Mouse (Mus musculus) kidney, postnatal 0 days (tissue): ENCODE data around the gene Nudt14. TPM values are rescaled to one million over a fixed set of nuclear protein-coding genes. Genes with fewer than 3 reads are reported as not detected.

Experiments used
- ATAC-seq: fragments of 200-750 bp; cut with Nextera tagmentation; replicated peaks from 2 replicates; pipeline ENCODE4 v1.8.0; 2017; ENCODE audit warnings: low read depth, moderate number of reproducible peaks, moderate TSS enrichment, moderate library complexity; ENCODE audit not compliant: low FRiP score
- DNase-seq: peaks from one replicate; pipeline ENCODE4 v3.0.0-alpha.2; 2016; ENCODE audit warnings: low spot score
- H3K27ac ChIP-seq: fragments of 300-500 bp; sonication (generic); 2 replicates; pipeline ENCODE4 v1.5.1; 2014; ENCODE audit warnings: mild to moderate bottlenecking
- H3K27me3 ChIP-seq: fragments of 300-500 bp; sonication (generic); 2 replicates; pipeline ENCODE4 v1.6.1; 2014; ENCODE audit warnings: low read length, mixed read lengths; ENCODE audit not compliant: insufficient read depth
- H3K36me3 ChIP-seq: fragments of 300-500 bp; sonication (generic); 2 replicates; pipeline ENCODE4 v1.6.1; 2014; ENCODE audit warnings: low read length, mixed read lengths; ENCODE audit not compliant: insufficient read depth
- H3K4me1 ChIP-seq: fragments of 300-500 bp; sonication (generic); replicated peaks from 2 replicates; pipeline ENCODE4 v1.6.1; 2014; ENCODE audit warnings: antibody characterized with exemption, low read length, mixed read lengths; ENCODE audit not compliant: insufficient read depth
- H3K4me2 ChIP-seq: fragments of 300-500 bp; sonication (generic); 2 replicates; pipeline ENCODE4 v1.6.1; 2014; ENCODE audit warnings: mild to moderate bottlenecking, low read length, moderate library complexity, mixed read lengths
- H3K4me3 ChIP-seq: fragments of 300-500 bp; sonication (generic); replicated peaks from 2 replicates; pipeline ENCODE4 v1.5.1; 2014; ENCODE audit warnings: low read depth, low read length
- H3K9ac ChIP-seq: fragments of 300-500 bp; sonication (generic); 2 replicates; pipeline ENCODE4 v1.6.1; 2014; ENCODE audit warnings: low read depth, low read length
- H3K9me3 ChIP-seq: fragments of 300-500 bp; sonication (generic); replicated peaks from 2 replicates; pipeline ENCODE4 v1.6.1; 2016; ENCODE audit warnings: low read length, inconsistent platforms, mixed read lengths
- CTCF ChIP-seq: IDR thresholded peaks from 2 replicates; pipeline ENCODE4 v1.5.1; 2016; ENCODE audit warnings: antibody characterized with exemption, low read depth, mild to moderate bottlenecking, moderate library complexity
- WGBS: fragments of 180-500 bp; shearing (Covaris S2); extraction: QIAGEN DNeasy Blood & Tissue Kit; methylation state at CpG from one replicate; pipeline ENCODE4 v1.1.7; 2014; 5-methylcytosine and 5-hydroxymethylcytosine counted together
- polyA plus RNA-seq: library from polyadenylated mRNA; unstranded; fragments of >200 nt; fragmentation: Nextera tagmentation; extraction: Ambion mirVana; gene quantifications from 2 replicates; pipeline ENCODE4 v1.2.1, GENCODE M21; 2015

Gene Nudt14
- polyA plus RNA-seq, 1 experiment from 2014 or later: 99.2 TPM

DNA sequence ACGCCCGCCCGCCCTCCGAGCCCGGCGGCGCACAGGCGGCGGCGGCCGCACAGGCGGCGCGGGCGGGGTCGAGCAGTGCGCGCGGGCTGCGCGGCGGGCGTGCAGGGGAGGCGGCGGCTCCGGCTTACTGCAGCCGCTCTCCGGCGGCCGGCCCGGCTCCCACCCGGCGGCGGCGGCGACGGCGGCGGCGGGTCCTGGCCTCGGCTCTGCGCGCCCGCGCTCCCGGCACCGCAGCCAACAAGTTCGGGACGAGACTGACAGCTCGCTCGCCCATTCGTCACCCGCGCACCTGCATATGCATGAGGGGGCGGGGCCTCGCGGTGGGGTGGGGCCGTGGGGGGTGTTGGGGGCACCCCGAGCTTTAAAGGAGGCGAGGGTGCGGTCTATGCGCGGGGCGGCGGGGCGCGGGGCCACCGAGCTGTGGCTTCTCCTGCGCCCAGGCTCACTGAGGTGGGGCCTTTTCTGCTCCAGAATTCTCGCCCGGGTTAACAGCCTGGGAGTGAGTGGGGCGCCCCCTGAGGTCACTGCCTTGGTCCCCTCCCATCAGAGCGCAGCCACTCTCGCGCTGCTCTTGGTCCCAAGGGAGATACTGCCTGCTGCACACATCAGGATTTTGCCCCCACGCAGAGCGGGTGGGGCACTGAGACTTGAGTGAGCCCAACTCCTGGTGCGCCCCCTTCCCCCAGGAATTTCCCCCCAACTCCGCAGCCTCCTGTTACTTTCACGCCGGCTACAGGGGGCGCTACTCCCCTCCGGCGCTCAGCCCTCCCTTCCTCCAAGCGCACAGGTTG lies 12.2 kb downstream of the Nudt14 start, which contains the start of gene Jag2:
Gene Jag2 (minus strand): TSS at position 215 of the 791 bp plus-strand sequence.
- Histone ChIP-seq H3K27me3 (peaks cover 12% of the 10 kb centered on the region), H3K27ac (peak within 1 kb of the TSS; percentile 25; the same call in 1 of the 2 replicates), H3K36me3 (no peaks in the 10 kb centered on the region)

DNA sequence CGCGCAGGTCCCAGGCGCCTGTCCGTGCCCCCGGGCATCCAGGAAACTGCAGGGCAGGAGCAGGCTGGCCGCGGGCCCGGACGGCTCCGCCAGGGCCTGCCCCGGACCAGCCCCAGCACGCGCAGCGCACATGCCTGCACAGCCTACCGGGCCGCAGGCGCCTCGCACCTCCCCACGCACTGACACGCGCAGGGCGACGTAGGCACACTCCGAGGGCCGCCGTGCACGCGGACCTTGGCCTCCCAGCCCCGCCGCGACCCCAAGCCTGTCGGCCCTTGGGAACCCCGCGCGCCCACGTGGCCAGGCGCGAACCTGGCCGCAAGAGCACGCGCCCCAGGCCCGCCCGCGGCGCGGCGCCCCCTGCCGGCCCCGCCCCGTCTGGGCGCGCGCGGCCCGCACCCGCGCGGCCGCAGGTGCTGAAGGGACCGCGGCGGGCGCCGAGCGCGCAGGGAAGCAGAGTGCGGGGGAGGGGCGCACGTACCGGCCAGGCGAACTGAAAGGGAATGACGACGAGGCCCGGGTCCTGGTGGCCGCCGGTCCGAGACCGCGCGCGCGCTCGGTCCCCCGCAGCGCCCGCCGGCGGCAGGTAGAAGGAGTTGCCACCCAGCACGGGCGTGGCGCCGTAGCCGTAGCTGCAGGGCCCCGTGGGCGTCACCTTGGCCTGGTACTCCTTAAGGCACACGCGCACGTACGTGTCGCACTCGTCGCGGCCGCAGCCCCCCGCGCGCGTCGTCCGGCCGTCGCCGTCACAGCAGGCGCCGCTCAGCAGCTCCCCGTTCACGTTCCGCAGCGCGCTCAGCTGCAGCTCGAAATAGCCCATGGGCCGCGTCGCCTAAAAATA lies 13.3 kb downstream of the Nudt14 start:
- H3K4me2 ChIP-seq: peak overlapping the region; percentile 89
- no peaks in the 10 kb centered on the region for H3K36me3 ChIP-seq
- peak overlapping the region; percentile 46; the same call in 1 of the 2 replicates for H3K9ac ChIP-seq
- H3K27me3 ChIP-seq: peaks cover 12% of the 10 kb centered on the region
- ATAC-seq (peak; percentile 50; the same call in 1 of the 2 replicates), DNase-seq (no peak)
- H3K4me1 ChIP-seq: peaks cover 13% of the 10 kb centered on the region
- H3K9me3 ChIP-seq: no peaks in the 10 kb centered on the region
- H3K4me3 ChIP-seq: peak overlapping the region; percentile 48
- TF ChIP-seq CTCF: no peak
- 1% methylated on average over 100 of the region's 124 CpGs for WGBS
- H3K27ac ChIP-seq: peak overlapping the region; percentile 25; the same call in 1 of the 2 replicates

More for the DNA sequence above, 12.2 kb downstream of the Nudt14 start, which contains the start of gene Jag2:
- ATAC-seq: peak; percentile 30
- H3K4me1 ChIP-seq: peaks cover 13% of the 10 kb centered on the region
- no peaks in the 10 kb centered on the region for H3K9me3 ChIP-seq
- 1% methylated on average over 52 of the region's 85 CpGs for WGBS
- TF ChIP-seq CTCF: peak; percentile 51
- H3K9ac ChIP-seq: peak within 1 kb of the TSS; percentile 46; the same call in 1 of the 2 replicates
- H3K4me3 ChIP-seq: peak within 1 kb of the TSS; percentile 48
- peak within 1 kb of the TSS; percentile 89 for H3K4me2 ChIP-seq
- peak; percentile 43 for DNase-seq

GRCm38 (mm10) chr12:112927265-112927664 lies 14.7 kb downstream of the Nudt14 start:
- no peak overlapping the region for H3K9ac ChIP-seq
- DNase-seq (no peak), ATAC-seq (no peak)
- H3K4me3 ChIP-seq: no peak overlapping the region
- peaks cover 11% of the 10 kb centered on the region for H3K4me1 ChIP-seq
- H3K27me3 ChIP-seq: peaks cover 12% of the 10 kb centered on the region
- H3K4me2 ChIP-seq: no peak overlapping the region
- H3K27ac ChIP-seq: no peak overlapping the region
- no peaks in the 10 kb centered on the region for H3K36me3 ChIP-seq
- no peaks in the 10 kb centered on the region for H3K9me3 ChIP-seq
- no peak for TF ChIP-seq CTCF
- WGBS: 47% methylated on average over 14 of the region's 14 CpGs

DNA sequence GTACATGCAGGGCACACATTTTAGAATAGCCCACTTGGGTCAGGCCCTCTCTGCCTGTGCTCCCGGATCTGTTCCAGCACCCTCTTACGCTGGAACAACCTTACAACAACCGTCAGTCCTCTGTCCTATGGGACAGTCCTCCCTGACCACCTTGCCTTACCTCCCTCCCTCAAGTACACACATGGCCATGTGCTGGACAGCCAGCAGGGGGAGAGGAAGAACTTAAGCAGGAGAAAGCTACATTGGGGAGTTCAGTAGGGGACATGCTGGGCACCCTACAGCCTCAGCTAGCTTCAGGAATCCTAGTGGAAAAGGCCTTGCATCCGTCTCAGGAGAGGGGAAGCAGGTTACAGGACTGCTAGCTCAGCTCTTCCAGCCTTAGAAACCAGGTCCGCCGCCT lies 16.0 kb downstream of the Nudt14 start:
- Histone ChIP-seq H3K9ac (no peak overlapping the region), H3K27me3 (peaks cover 12% of the 10 kb centered on the region), H3K4me2 (no peak overlapping the region), H3K4me3 (no peak overlapping the region), H3K9me3 (no peaks in the 10 kb centered on the region), H3K27ac (no peak overlapping the region), H3K4me1 (peaks cover 9% of the 10 kb centered on the region; the same call in 1 of the 2 replicates), H3K36me3 (no peaks in the 10 kb centered on the region)
- peak; percentile 49; the same call in 1 of the 2 replicates for TF ChIP-seq CTCF
- DNase-seq: no peak
- no peak for ATAC-seq
- 84% methylated on average over 6 of the region's 6 CpGs for WGBS

- H3K4me2 ChIP-seq: no peak overlapping the region
- DNase-seq (no peak), ATAC-seq (no peak)
- no peak overlapping the region for H3K9ac ChIP-seq
- H3K27ac ChIP-seq: no peak overlapping the region
- no peak for TF ChIP-seq CTCF
- no peaks in the 10 kb centered on the region for H3K27me3 ChIP-seq
- no peaks in the 10 kb centered on the region for H3K36me3 ChIP-seq
- H3K4me3 ChIP-seq: no peak overlapping the region
- H3K4me1 ChIP-seq: no peaks in the 10 kb centered on the region
- 47% methylated on average over 3 of the region's 3 CpGs for WGBS
- H3K9me3 ChIP-seq: no peaks in the 10 kb centered on the region
Measured at GRCm38 (mm10) chr12:112922541-112922940, 19.4 kb downstream of the Nudt14 start.

- no peaks in the 10 kb centered on the region for H3K9me3 ChIP-seq
- H3K4me2 ChIP-seq: no peak overlapping the region
- no peaks in the 10 kb centered on the region for H3K36me3 ChIP-seq
- H3K4me1 ChIP-seq: no peaks in the 10 kb centered on the region
- H3K9ac ChIP-seq: no peak overlapping the region
- 77% methylated on average over 12 of the region's 12 CpGs for WGBS
- H3K4me3 ChIP-seq: no peak overlapping the region
- no peak overlapping the region for H3K27ac ChIP-seq
- DNase-seq (no peak), ATAC-seq (no peak)
- no peaks in the 10 kb centered on the region for H3K27me3 ChIP-seq
- TF ChIP-seq CTCF: no peak
Measured at GRCm38 (mm10) chr12:112921518-112921917, 20.4 kb downstream of the Nudt14 start.
